Mouse (Mus musculus) right cerebral cortex, adult 2 months (tissue): Measurements from ENCODE around the gene Proser3.

Source experiments
- DNase-seq, 2 experiments: peaks; one replicate each; pipeline ENCODE4 v3.0.0; 2021 to 2022; ENCODE audit warnings: low spot score in 2 of 2

The Proser3 gene

DNA sequence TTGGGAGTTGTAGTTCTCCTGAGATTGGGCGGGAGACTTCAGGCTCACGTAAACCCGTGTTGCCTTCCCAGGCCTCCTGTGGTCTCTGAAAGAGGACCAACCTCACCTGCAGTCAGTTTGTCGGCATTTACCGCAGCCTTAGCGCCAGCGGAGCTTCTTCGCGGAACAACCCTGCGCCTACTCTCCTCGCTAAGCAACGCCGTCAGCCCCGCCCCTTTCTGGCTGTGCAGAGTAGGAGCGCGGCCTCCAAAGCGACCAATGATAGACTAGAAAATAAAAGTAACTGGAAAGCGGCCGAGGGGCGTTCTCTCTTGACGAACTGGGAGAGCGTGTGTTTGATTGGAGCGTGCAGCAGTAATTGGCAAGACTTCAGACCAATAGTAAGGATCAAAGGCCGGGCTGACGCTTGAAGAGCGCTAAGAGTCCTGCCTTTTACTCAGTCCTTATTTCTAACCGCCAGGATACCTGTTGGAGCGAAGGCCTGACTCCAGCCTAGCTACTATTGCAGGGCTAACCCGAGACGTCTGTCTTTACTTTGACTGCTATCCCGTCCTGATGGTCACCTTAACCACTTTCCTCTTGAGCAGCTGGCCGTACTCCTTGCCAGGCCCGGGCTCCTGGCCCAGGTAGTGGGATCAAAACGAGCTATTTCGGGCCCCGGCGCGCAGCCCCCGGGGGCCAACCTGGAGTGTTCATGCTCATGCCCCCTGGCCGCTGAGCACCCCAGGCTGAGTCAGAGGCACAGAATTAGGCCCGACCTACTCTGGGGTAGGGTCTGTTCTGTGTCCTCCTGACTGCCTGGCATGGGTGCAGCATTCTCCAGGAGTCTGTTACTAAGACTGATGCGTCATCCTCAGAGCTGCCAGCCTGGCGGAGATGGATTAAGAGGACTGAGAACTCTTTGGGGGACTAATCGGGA, at the start of gene Proser3, which contains the start of gene Hspb6:
Gene Proser3, minus strand, starts transcription at position 198 of the 919 bp plus-strand sequence.
Gene Hspb6, plus strand, starts transcription at position 77 of the 919 bp plus-strand sequence.
- peak; percentile 96 to 99 for DNase-seq

GRCm38 (mm10) chr7:30600651-30601050, 48.6 kb upstream of the Proser3 start:
- no peak for DNase-seq

- peak; percentile 90 to 92 for DNase-seq
These were observed 47.8 kb upstream of the Proser3 start for GRCm38 (mm10) chr7:30599933-30600353.

DNA sequence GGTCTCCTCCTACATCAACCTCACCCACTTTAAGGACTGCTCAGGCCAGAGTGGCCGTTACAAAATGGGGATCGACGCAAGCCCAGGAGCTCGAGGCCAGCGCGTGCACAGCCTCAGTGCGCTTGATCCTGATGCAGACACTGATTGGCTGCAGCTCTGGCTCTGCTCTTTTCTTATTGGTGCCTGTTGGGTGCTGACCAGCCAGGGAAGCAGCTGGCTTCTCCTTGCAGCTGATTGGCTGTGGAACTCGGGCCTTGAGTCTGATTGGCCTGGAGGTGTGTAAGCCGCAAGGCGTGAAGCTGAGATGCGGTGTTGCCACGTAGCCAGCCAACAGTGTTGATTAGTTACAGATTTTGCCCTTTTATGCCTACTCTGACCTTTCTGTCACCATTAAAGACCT, 46.7 kb upstream of the Proser3 start, which contains the start of gene Zbtb32:
Gene Zbtb32, minus strand, starts transcription at position 124 of the 400 bp plus-strand sequence.
- no peak for DNase-seq

GRCm38 (mm10) chr7:30596811-30597210, 44.7 kb upstream of the Proser3 start:
- no peak for DNase-seq

DNA sequence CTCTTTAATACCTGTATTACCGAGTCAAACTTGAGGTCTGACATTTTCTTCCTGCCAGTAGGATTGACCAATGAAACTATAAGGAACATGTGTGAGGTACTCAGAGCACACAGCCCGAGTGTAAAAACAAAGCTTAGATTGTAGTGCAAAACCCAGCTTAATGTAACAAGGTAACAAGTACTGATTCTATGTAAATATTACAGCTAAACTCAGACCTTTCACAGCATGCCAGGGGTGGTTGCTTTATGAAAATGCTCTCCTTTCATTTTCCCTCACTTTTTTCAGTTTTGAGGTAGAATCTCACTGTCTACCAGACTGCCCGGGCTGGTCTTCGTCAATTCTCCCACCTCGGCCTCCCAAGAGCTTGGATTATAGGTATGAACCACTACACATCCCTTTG, 44.0 kb upstream of the Proser3 start:
- no peak for DNase-seq

GRCm38 (mm10) chr7:30594510-30595024, 42.5 kb upstream of the Proser3 start:
- DNase-seq: no peak

DNA sequence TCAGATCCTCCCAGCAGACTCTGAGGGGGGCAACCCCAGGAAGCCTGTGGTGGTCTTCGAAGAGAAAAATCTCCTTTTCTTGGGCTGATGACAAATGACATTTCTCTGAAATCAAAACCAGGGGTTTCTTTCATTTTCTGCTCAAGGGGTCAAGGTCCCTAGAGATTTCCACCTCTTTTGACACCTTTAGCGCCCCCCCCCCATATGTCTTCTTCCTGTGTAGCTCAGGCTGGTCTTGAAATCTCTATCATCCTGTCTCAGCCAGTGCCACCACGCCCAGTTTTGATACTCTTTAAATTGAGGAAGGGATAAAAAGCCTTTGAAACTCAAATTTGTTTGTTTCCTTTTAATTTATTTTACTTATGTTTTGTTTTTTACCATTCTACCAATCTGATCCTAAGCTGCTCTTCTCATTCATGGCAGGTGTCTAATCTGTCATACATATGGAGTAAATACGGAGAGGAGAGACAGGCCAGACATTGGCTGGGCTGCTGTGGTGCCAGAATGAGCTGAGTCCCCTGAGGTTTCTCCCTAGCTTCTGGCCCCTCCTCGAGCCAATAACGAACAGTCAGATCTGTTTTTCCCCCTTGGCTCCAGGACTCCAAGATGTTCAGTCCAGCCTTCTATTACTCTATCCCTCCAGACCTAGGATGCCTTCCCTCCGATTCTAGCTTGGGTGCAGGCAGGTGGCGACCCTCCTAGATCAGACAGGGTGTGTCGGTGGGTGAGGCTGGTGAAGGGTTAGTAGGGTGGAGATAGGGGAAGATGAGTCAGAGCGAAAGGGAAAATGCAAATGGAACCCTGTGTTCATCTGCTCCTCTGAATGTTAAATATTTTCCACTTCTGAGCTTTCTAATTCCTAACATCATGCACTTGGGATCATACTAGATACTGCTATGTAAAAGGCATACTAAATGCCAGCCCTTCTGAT, 41.7 kb upstream of the Proser3 start:
- no peak for DNase-seq

DNA sequence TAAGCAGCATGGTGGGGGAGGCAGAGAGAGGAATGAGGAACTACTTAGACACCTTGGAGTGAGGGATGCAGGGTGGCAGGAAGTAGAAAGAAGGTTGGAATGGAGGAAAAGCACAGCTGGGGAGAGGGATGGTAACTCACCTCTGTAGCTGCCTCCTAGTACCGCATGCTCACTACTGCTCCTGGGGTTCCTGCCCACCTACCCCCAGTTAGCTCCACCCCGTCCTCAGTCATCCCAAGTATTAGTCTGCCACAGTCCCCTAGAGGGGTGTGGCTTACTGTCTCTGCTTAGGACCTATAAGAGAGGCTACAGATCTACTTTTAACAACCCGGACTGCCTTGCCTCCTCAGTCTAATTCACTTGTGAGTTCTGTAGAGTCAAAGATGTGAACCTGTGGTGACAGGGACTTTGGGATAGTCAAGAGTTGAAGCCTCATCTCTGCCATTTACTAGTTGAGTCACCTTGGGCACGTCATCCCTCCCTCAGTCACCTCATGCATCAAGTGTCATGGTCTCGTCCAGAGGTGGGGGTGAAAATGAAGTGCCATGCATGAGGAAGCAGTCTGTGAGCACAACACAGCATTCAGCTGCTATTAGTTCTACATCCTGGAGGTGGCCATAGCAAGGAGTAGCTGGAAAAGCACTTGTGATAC, 40.8 kb upstream of the Proser3 start:
- DNase-seq: no peak

GRCm38 (mm10) chr7:30591605-30591951, 39.5 kb upstream of the Proser3 start:
- DNase-seq: no peak

DNA sequence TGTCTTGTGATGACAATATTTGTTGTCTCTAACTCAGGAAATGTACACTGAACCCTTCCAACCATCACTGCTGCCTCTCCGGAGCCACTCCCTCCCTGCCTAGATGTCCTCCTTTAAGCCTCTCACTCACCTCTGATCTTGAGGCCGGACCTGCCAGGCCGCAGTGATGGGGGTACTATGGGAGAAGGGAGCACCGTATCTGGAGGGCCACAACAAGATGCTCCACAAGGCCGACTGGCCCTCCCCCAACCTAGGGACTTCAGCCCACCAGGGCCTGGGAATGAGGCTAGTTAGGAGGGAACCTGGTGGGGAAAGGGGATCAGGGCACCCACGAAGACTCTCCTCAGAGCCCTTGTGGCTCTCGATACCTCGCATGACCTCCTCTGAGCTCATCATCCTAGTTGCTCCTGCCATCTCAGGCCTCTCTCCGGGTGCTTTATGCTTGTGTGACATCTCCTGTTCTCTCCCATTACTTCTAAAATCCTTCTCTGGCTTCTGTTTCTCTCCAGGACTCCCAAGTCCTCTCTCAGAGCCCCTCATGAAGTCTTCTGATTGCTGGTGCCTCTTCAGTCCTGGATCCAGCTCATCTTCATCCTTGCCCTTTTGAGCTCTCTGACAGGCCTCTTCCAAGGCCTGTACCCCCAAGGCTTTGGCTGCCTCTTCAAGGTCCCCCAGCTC, 39.0 kb upstream of the Proser3 start:
- DNase-seq: no peak

GRCm38 (mm10) chr7:30589435-30590301, 37.6 kb upstream of the Proser3 start:
- peak; percentile 75 to 83 for DNase-seq

DNA sequence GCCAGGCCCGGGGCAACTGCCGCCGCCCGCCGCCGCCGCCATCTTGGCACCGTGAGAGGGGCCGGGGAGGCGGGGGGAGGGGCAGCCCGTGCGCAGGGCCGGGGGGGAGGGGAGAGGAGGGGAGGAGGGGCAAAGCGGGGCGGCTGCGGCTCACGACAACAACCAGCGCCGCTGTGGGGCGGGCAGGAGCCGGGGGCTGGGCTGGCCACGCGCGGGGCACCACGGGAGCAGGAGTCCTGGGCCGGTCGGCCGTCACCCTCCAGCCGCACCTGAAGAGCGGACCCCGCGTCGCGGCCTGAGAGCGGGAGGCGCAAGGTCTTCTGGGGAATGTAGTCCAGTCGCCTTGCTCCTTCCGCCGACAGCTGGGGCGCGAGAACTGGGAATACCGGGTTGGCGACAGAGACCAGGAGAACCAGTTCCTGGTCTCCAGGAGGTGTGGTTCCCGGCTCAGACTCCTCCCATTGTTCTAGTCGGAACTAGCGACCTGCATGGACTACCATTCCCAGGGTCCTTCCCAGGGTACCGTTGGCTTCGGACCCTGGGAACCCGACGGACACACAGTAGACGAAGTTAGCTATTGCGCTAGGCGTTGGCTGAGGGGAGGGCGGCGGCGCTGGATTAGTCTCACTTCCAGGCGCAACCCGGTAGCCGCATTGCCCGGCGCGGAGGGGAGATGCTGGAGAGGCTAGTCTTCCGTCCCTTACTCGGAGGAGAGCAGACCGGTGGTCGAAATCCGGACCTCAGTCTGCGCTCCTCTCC, 36.8 kb upstream of the Proser3 start, which contains the start of gene Kmt2b:
Gene Kmt2b, minus strand, starts transcription at position 51 of the 759 bp plus-strand sequence.
- peak; percentile 94 to 95 for DNase-seq

- DNase-seq: peak; percentile 38 to 50
These were observed 36.0 kb upstream of the Proser3 start for GRCm38 (mm10) chr7:30587842-30588667.

DNA sequence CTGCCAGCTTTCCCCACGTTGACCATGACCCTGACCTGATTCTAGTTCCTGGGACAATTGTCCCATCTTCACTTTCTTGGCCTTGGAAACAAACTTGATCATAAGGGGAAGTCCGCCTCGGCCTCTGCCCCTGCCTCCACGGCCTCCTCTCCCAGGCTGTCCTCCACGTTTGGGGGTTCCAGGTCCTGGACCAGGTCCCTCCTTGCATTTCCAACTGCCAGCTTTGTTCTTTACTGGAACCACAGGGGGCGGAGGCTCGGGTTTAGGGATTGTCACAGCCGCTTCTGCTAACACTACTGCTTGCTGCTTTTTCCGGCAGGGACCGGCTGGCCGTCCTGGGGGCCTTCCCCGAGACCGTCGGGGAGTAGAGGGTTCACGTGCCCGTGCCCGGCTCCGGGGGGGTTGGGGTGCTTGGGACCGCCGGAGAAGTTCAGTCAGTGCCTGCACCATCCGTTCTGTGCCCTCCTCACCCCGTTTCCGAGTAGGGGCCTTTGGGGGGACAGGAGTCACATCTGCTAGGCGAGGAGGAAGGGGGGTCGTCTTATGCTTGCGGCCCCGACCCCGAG, 34.4 kb upstream of the Proser3 start:
- DNase-seq: no peak

DNA sequence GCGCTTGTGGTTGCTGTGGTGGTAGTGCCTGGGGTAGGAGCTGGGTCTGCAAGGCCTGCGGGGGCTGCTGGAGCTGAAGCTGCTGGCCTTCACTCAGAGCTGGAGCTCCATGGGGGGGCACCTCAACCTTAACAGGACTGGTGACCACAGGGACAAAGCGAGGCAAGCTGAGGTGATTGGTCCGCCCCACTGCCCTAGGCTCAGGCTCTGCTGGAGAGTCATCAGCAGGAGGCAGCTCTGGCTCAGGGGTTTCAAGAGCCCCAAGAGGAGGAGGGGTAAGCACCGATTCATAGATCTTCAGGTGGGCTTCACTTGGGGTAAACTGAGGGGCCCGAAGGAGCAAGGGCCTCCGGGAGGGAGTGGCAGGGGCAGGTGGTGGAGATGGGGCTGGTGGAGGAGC, 33.1 kb upstream of the Proser3 start:
- no peak for DNase-seq

- DNase-seq: no peak
These were observed 32.2 kb upstream of the Proser3 start for GRCm38 (mm10) chr7:30584339-30584738.

DNA sequence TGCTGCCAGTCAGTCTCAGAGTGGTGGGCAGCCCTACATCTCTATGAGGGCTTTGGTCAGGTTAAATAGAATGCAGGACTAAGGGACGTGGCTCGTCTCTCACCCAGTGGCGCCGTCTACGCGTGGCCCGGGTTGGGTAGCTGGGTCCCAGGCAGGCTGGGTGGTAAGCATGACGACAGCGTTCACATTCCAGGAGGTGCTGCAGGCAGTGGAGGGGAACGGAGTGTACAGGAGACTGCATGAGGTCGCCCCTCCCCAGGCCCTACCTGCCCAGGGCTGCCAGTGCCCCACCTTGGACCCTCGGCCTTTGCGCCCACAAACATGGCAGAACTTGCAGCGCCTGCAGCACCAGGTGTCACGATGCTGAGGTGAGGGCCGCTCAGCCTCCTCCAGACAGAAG, 29.4 kb upstream of the Proser3 start:
- DNase-seq: no peak
